Mouse (Mus musculus) CD4-positive, CD25-positive, alpha-beta regulatory T cell, adult 4 months (primary cell): ENCODE measurements around the gene Prr7. TPM values are rescaled to one million over a fixed set of nuclear protein-coding genes. Genes with fewer than 3 reads are reported as not detected.

ENCODE experiments used
- ATAC-seq: one replicate; pipeline ENCODE4 v1.8.0; 2017
- polyA plus RNA-seq, 2 experiments: library from polyadenylated mRNA; unstranded; fragments of 100-300 nt; shearing (Covaris generic); gene quantifications; one replicate each; pipeline ENCODE4 v1.2.1; 2017

Prr7 gene
- polyA plus RNA-seq, 2 experiments from 2014 or later, result not detected

DNA sequence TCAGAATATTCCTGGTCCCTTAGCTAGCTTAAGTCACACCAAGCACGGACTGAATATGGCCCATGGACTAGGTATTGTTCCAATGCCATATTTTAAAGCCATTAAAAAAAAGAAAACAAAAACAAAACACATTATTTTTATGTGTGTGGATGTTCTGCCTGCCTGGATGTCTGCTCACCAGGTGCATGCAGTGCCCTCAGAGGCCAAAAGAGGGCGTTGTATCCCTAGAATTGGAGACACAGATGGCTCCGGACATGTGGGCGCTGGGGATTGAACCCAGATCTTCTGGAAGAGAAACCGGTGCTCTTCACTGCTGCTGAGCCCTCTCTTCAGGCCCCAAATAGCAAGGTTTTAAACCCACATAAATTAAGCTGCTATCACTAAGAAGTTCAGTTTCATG, 14.0 kb downstream of the Prr7 start:
- no peak for ATAC-seq

- ATAC-seq, result peak; percentile 56
Observed at GRCm38 (mm10) chr13:55479008-55479407, 14.9 kb downstream of the Prr7 start.

GRCm38 (mm10) chr13:55479929-55480328, 15.9 kb downstream of the Prr7 start:
- ATAC-seq, result no peak

- ATAC-seq, result no peak
Observed at GRCm38 (mm10) chr13:55482542-55482941, 18.5 kb downstream of the Prr7 start.

DNA sequence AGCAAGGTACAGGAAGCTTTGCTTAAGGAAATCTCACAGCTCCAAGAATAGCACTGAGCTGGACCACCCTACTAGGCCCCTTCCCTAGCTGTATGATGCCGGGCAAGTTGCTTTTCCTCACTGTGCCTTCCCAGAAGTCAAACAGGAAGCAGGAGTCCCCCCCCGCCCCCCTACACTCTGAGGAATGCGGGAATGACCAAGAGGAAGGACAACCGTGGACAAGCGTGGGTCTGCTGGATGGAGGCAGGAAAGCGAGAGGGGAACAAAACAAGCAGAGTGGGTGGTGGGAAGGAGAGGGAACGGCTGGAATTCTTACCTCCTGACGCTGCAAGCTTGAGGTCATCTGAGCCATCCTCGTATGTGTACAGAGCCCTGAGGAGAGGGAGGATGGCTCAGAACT, 19.0 kb downstream of the Prr7 start:
- no peak for ATAC-seq

GRCm38 (mm10) chr13:55483593-55483992, 19.5 kb downstream of the Prr7 start:
- no peak for ATAC-seq

DNA sequence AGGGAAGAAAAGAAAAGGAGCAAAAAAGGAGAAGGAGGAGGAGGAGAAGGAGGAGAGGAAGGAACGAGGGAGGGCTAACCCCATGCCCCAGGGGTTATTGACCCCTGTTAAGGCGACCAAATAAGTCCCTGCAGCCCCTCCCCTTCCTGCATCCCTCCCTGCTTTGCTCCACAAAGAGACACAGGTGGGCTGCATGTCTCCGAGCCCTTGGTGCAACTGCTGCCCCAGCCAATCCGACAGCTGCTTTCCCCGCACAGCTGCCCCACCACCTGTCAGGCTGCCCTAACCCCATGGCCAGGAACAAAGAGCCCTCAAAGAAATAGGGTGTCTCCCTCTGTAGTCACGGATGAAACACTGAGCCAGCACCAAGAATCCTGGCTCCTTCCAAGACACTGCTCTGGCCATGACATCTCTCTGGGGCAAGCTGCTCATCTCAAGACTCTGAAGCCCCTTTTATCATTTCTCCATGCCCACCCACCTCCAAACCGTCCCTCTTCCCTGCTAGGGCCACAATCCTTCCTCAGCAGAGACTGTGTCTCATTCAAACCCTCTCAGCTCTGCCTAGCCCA, 20.5 kb downstream of the Prr7 start:
- ATAC-seq, result no peak

GRCm38 (mm10) chr13:55486029-55486794, 22.1 kb downstream of the Prr7 start:
- no peak for ATAC-seq

GRCm38 (mm10) chr13:55486916-55487577, 23.0 kb downstream of the Prr7 start:
- ATAC-seq, result peak; percentile 23

DNA sequence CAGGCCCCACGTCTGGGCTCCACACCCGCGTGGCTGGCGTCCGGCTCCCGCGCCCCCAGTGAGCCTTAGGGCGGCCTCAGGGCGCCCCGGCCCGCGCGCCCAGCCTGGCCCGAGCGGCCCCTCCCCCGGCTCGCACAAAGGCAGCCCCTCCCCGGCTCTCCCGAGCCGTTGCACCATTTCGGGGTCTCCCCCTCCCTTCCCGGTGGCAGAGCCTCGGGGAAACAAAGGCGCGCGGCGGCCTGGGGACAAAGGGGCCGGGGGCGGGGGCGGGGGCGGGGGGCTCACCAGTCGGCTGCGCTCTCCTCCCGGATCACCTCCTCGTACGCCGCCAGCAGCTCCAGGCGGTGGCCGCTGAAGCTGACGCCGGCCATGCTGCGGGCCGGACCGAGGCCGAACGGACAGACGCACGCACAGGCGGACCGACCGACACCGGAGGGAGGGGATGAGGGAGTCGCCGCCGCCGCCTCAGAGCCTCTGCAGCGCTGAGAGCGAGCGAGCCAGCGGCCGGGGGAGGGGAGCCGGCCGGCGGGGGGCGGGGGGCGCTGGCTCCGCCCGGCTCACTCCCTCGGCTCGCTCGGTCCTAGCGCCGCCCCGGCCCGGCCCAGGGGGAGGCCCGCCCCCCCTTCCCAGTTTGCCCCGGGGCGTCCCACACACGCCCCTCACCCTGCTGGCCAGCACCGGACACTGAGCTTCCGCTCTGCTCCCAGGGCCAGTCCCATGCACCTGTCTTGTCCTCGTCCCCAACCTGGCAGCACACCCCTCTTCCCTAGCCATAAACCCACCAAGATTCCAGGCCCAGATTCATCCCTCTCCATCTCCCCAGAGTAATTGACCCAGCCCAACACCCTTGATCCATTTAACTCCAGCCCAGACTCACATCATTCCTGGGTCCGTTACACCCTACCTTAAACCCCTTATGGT, 23.8 kb downstream of the Prr7 start, which contains the start of gene Dbn1:
Dbn1 (minus strand) TSS at position 534 of the 921 bp plus-strand sequence.
- ATAC-seq, result no peak

GRCm38 (mm10) chr13:55494257-55494656, 30.2 kb downstream of the Prr7 start:
- ATAC-seq, result no peak

DNA sequence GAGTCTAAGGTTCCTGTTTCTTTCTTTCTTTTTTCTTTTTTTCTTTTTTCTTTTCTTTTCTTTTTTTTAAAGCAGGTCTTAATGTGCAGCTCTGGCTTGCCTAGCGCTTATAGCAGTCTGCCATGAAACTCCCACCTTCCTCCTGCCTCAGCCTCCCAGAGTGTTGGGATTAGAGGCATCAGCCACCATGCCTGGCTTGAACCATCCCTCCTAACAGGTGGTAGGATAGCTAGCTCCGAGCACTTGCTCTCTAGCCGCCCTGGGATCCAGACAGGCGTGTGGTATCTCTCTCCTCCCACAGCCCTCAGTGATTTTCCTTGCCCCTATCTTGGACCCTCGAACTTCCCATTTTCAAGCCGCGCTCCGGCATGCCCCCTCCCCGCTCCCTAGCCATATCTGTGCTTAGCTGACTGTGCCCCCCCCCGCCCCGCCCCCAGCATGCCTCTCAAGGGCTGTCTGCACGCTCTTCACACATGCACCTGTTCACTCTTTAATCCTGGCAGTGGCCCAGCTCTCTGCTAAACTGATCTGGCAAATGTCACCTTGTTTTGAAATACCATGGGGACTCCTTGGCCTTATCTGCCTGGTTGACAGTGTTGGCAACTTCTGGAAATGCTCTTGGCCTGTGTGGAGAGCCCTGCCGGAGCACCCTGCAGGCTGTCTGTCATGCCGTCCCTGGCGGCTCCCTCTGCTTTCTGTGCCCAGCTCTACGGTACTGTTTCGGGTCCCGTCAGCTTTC, 31.0 kb downstream of the Prr7 start:
- no peak for ATAC-seq

DNA sequence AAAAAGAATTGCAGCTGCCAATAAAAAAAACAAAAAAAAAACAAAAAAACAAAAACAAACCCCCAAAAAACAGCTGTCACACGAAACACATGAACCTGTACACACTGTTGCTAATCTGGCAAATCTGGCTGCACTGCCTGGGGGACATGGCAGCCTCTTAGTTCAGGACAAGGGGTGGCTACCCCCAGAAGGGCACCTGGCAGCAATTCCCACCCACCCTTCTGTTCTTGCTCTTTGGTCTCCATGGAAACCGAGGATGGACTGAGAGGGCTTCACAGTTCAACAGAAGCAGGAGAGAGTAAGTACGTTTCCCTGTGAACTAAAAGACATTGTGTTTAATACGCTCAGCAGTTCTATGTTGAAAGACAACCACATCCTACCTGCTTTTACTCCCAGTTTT, 31.6 kb downstream of the Prr7 start:
- no peak for ATAC-seq

DNA sequence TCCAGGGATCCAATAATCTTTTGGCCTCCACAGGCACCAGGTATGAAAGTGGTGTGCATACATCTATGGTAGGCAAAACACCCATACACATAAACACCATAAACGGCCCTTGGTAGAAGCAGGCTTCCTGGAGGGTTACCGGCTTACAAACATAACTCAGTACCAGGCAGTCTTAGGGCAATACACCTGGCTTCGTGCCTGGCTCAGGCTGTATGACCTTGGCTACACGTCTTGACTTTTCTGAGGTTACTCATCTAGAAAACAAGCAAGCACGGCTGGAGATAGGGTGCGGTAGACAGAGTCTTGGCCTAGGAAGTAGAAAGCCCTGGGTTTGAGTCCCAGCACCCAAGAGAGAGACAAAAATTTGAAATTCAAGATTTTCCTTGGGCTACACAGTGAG, 32.6 kb downstream of the Prr7 start:
- no peak for ATAC-seq

DNA sequence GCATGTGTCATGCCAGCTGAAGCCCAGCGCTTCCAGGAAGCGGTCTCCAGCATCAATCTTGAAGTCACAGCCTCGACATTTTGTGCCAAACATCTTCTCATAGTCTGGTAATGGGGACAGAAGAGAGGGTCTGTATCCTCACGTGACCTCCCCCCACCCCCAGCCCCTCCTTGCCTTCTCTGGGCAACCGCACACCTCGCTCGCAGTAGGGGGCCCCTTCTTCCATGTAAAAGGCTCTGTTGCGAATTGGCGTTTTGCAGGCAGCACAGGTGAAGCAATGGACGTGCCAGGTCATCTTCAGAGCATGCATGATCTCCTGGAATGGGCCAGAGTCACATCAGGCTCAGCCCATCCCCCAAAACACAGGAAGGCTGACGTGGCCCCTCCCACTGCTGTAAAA, 34.8 kb downstream of the Prr7 start:
- ATAC-seq, result no peak

GRCm38 (mm10) chr13:55500575-55500974, 36.5 kb downstream of the Prr7 start:
- no peak for ATAC-seq

GRCm38 (mm10) chr13:55502405-55502804, 38.3 kb downstream of the Prr7 start:
- no peak for ATAC-seq

DNA sequence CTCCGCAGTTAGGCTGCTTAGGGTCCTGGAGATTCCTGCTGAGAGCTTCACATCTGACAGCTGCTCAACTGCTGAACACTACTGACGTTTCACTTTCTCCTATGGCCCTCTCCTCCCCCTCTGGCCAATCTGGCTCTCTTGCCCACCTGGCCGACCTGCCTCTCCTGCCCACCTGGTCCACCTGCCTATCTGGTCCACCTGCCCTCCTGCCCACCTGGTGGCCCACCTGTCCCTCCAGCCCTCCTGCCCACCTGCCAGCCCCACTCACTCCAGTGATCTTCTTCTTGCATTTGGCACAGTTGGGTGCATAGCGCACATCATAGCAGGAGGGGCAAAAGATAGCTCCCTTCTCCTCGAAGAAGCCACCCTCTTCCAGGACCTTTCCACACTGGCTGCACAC, 40.3 kb downstream of the Prr7 start:
- ATAC-seq, result no peak

DNA sequence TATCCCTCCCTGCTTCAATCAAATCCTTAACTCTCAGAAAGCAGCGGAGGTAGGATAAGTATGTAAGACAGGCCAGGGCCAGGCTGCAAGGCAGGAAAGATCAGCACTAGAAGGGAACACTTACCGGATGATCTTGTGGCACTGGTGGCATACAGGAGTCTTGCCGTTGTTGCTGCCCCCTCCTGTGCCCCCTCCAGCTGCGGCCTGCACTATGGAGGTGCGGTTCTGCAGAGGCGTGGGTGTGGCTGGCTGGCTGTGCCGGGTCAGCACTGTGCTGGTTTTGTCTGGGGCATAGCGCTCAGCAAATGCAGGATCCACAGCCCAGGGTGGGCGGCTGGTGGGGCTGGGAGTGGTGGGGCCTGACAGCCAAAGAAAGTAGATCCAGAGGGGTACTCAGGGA, 41.7 kb downstream of the Prr7 start:
- no peak for ATAC-seq

DNA sequence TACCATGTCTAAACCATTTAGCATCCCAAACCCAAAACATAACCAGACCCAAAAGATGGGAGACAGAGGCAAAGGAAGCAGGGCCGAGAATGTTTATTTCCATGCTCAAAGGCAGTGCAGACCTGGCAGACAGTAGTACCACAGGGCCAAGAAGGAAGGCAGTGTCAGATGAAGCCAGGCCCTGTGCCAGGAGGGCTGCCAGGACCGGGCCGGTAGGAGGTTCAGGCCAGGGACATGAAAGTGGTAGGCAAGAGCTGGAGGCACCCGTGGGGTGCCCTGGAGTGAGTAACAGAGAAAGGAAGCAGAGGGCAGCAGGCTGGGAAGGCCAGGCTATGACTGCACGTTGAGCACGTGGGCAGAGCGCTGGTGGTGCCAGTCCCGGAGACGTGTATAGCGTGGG, 42.6 kb downstream of the Prr7 start:
- no peak for ATAC-seq

- no peak for ATAC-seq
Observed at GRCm38 (mm10) chr13:55507877-55508276, 43.8 kb downstream of the Prr7 start.

GRCm38 (mm10) chr13:55508531-55508930, 44.5 kb downstream of the Prr7 start:
- no peak for ATAC-seq
